Mouse (Mus musculus) right cerebral cortex, adult 2 months (tissue): ENCODE results near the gene D630039A03Rik.
"Not testable (repeated sequence)": the region's sequence is repeated elsewhere in the genome, so short reads cannot be mapped to it uniquely, and the experiment has no call there.

Source experiments
- DNase-seq, 2 experiments: peaks; one replicate each; pipeline ENCODE4 v3.0.0; 2021 to 2022; ENCODE audit warnings: low spot score in 2 of 2

D630039A03Rik gene

DNA sequence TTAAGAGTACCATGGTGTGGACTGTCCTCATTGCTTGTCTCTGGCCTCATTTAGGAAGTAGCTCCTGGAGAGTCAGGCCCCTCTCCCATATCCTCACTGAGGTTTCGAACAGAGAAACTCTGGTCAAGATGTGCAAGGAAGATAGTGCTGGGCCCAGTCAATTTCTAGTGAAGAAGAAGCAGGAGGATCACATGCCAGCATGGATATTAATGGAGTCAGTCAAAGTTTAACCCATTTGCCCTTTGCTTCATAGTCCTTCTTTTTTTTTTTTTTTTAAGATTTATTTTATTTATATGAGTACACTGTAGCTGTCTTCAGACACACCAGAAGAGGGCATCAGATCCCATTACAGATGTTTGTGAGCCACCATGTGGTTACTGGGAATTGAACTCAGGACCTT, 27.1 kb downstream of the D630039A03Rik start:
- DNase-seq, result not testable (repeated sequence)

GRCm38 (mm10) chr4:57888246-57888645, 27.9 kb downstream of the D630039A03Rik start:
- no peak for DNase-seq

DNA sequence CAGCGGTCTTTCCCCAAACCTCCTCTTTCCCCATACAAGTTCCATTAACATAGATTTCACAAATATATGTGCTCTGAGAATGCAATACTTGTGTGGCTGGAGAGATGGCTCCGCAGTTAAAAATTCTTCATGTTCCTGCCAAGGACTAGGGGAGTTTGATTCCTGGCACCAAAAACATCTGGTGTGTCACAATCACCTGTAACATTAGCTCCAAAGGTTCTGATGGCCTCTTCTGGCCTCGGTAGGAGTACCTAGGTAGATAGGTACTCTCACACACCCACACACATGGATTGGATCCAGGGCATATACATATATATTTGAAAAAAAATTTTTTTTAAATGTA, 29.2 kb downstream of the D630039A03Rik start:
- no peak for DNase-seq

DNA sequence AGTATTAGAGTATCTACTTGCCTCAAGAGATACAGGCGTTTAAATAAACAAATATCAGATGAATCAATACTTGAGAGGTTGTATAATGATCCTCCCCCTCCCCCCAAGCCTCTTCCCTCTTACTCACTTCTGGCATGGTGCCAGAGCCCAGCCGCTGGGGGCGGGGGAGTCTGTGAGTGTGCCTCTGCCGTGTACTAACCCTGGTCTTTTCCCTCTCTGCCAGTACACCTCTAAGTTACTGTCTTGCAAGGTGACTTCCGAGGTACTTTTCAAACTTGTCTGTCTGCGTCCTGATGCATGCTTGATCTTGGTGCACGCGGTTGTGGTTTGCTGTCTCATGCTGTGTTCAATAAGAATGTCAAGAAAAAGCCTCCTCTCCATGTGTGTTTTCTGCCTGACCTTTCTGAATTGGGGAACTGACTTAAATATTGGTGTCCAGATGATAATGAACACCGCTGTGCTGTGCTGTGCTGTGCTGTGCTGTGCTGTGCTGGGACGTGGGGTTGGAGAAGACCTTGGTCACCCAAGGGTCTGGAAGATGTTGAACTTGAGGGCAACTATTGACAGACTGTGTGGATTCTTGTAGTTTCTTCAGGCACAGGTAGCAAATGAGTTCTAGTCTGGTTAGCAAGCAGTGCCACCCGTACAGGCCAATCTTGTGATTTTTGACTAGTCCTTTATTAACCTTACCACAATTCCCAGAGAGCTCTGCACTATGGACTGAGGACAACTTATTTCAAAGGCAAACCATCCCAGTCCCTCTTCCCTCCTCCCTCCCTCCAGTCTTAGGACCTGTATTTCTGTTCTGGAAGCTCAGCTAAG, 29.8 kb downstream of the D630039A03Rik start:
- DNase-seq, result no peak

DNA sequence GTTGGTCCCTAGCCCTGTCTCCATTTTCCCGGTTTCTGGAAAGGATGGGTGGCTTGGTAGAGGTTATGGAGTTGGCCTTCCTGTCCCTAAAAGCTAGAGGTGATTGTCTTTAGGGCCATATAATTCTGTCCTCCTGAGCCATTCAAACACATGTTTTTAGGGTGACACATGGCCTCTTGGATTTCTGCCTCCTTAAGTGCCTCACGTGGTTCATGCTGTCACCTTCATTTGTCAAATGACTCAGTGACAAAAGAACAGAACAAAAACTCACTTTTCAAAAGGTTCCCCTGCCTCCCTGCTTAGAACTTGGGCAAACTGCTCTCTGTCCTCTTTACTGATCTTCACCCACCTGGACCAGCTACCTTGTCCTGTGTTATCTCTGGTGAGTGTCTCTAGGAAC, 30.9 kb downstream of the D630039A03Rik start:
- DNase-seq, result no peak

DNA sequence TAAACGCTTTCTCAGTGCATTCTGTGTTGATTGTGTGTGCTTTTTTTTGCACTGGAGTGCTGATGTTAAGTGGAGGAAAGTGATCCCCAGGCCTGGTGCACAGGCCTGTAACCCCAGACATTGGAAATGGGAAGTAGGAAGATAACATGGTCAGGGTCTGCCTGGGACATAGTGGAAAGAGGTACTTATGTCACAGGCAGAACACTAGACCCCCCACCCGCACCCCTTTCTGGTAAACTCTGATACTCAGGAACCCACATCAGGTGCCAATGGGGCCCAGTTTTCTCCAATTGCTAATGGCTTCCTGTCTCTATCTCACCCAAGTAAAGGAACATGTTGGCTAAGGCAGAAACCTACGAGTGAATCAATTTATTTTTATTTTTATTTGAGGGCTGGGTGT, 31.6 kb downstream of the D630039A03Rik start:
- no peak for DNase-seq

GRCm38 (mm10) chr4:57883520-57884421, 32.3 kb downstream of the D630039A03Rik start:
- DNase-seq, result no peak

GRCm38 (mm10) chr4:57879804-57880357, 36.2 kb downstream of the D630039A03Rik start:
- DNase-seq, result peak; percentile 91

DNA sequence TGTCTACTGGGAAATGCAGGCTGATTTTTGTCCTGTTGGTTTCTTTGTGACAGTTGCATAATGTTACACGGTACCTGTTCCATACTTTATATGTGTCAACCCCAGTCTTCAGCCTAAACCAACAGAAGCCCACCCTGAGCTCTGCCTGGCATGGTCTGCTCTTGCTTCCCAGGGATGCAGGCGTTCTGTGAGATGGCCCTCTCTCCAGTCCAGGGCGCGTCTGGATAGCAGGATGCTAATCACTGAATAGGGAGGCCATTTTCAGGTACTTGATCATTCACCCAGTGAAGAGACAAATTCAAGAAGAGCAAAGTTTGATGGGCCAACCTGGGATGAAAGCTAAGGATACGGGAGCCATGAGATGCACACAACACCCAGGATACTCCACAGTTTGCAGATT, 37.0 kb downstream of the D630039A03Rik start:
- DNase-seq, result no peak

- no peak for DNase-seq
Observed at GRCm38 (mm10) chr4:57867454-57867853, 48.6 kb downstream of the D630039A03Rik start.

DNA sequence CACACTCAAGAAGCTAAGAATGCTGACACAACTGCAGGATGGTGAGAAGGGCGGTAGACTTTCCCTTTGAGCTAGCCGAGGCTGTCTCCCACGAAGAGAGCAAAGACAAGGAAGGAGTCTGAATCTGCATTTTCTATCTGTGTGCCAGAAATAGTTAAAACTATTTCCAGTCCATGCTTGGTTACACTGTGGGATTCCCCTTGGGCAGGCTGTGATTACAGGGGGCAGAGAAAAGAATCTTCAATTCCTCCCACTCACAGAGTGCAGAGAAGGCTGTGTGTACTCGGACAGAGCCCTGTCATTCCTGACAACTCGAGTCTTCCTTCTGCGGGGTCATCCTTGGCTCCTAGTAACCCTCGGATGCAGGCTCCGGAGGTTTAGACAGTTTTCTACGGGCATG, 49.1 kb downstream of the D630039A03Rik start:
- DNase-seq, result no peak

GRCm38 (mm10) chr4:57866088-57866487, 50.0 kb downstream of the D630039A03Rik start:
- DNase-seq, result no peak

- DNase-seq, result no peak
Observed at GRCm38 (mm10) chr4:57862269-57862986, 53.7 kb downstream of the D630039A03Rik start.

DNA sequence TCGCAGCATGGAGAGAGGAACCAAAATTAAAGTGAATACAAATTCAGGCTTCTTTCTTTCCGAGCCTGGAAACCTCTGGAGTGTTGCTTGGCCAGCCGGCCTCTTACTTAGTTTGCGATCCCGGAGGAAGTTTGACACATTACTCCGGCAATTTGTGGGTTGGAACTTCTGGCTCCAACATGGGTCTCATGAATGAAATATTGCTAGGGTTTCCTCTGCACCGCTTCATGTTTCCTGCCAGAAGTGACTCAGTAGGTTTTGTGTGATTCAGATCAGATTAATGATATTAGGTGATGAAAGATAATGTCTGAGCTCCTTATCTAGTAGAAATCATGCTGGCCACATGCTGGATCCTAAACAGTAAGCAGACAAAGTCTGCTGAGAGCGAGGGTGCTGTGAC, 54.2 kb downstream of the D630039A03Rik start:
- DNase-seq, result no peak

- DNase-seq, result no peak
Observed at GRCm38 (mm10) chr4:57861166-57861565, 54.9 kb downstream of the D630039A03Rik start.

DNA sequence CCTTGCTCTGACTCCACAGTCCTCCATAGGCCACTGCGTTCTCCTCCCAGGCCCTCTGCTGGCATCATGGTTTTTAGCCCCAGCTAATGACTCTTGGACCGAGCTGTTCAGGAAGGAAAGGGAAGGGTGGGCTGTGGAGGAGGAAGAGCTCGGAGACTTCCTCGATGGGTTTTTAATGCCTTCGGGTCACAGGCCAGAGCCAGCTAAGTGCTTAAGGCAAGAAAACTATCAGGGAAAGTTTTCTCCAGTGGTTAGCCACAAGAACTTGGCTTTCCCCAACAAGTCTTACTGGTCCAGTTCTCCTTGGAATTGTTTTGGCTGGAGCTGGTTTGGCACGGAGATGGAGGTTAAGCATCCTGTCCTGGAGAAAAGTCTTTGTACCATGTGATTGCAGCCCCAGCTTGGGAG, 55.9 kb downstream of the D630039A03Rik start:
- no peak for DNase-seq
